21 mouse cellular contexts compared by ENCODE assay signal in genomic region chr2:69228635-69229034, GRCm38 (mm10). TPM values are rescaled to one million over a fixed set of nuclear protein-coding genes. Genes with fewer than 3 reads are reported as not detected.
"Had no signal": no experiment of that assay in that cellular context is flagged by ENCODE, and none has a peak within 500 bp of the region (broad histone marks: within the 10 kb centered on the region; RNA-seq: fewer than 3 reads in every experiment).

No protein-coding gene starts in this region.

- H3K4me2 ChIP-seq: kidney, embryonic 15.5 days; liver, embryonic 11.5 days; liver, embryonic 15.5 days; stomach, embryonic 15.5 days had no signal

- ATAC-seq: intestine, embryonic 16.5 days; lung, postnatal 0 days had no signal

- H3K4me3 ChIP-seq: kidney, embryonic 15.5 days; left cerebral cortex, adult 2 months; limb, embryonic 10.5 days; liver, embryonic 15.5 days; stomach, embryonic 15.5 days had no signal

- H3K27me3 ChIP-seq: kidney, embryonic 15.5 days; liver, embryonic 15.5 days; stomach, embryonic 15.5 days had no signal

- H3K9ac ChIP-seq: kidney, embryonic 15.5 days; liver, embryonic 15.5 days; stomach, embryonic 15.5 days had no signal

- H3K27ac ChIP-seq: kidney, embryonic 15.5 days; left cerebral cortex, adult 2 months; limb, embryonic 10.5 days; liver, embryonic 15.5 days; stomach, embryonic 15.5 days had no signal

- H3K4me1 ChIP-seq: kidney, embryonic 15.5 days; limb, embryonic 10.5 days; liver, embryonic 15.5 days; stomach, embryonic 15.5 days had no signal

- H3K36me3 ChIP-seq: kidney, embryonic 15.5 days; limb, embryonic 10.5 days; liver, embryonic 15.5 days; stomach, embryonic 15.5 days had no signal

- H3K9me3 ChIP-seq: kidney, embryonic 15.5 days; limb, embryonic 10.5 days; liver, embryonic 15.5 days; stomach, embryonic 15.5 days had no signal

- DNase-seq: kidney, adult 2 months; kidney, postnatal 14 days; lung, adult 2 months; lung, postnatal 36 days; right cerebral cortex, postnatal 14 days; thymus, adult 2 months; thymus, postnatal 25 days had no signal

RNA-seq across cellular contexts. Expression of gene G6pc2, which starts 17.8 kb away (rescaled TPM):
- total RNA-seq: layer of hippocampus, postnatal 25 days; left cerebral cortex, adult 2 months; left cerebral cortex, postnatal 14 days; megakaryocyte progenitor cell, adult 5-6 weeks; neutrophil, adult 5-6 weeks had no signal
- polyA plus RNA-seq: liver, embryonic 11.5 days; liver, embryonic 15.5 days; lung, adult 2 months; lung, postnatal 0 days; spleen, adult 2 months; thymus, adult 2 months; urinary bladder, adult 2 months had no signal
